Mouse (Mus musculus) inflammation-experienced regulatory T-cells, adult 6 months (primary cell): ENCODE measurements around the gene Rps6ka4. TPM values are rescaled to one million over a fixed set of nuclear protein-coding genes. Genes with fewer than 3 reads are reported as not detected.

Experiments used
- ATAC-seq: one replicate; pipeline ENCODE4 v1.8.0; 2017
- polyA plus RNA-seq, 3 experiments: library from polyadenylated mRNA; unstranded; fragments of 100-300 nt; shearing (Covaris generic); gene quantifications; one replicate each; pipeline ENCODE4 v1.2.1; 2017

The Rps6ka4 gene
- polyA plus RNA-seq: 10 to 100 TPM in 1 of 3 experiments, 1 to 10 TPM in 2; 7.4 to 13.5 (median 8.6) TPM

GRCm38 (mm10) chr19:6840475-6841291, at the start of gene Rps6ka4:
Rps6ka4 (minus strand) TSS chr19:6840636.
- ATAC-seq: peak; percentile 74

GRCm38 (mm10) chr19:6877965-6878364, 37.5 kb upstream of the Rps6ka4 start:
- ATAC-seq: no peak

- ATAC-seq: no peak
These were observed 36.4 kb upstream of the Rps6ka4 start for GRCm38 (mm10) chr19:6876799-6877198.

GRCm38 (mm10) chr19:6875834-6876233, 35.4 kb upstream of the Rps6ka4 start:
- ATAC-seq: no peak

- ATAC-seq: no peak
These were observed 33.8 kb upstream of the Rps6ka4 start for GRCm38 (mm10) chr19:6874257-6874656.

- no peak for ATAC-seq
These were observed 32.3 kb upstream of the Rps6ka4 start for GRCm38 (mm10) chr19:6872701-6873100.

GRCm38 (mm10) chr19:6871574-6872271, 31.3 kb upstream of the Rps6ka4 start:
- ATAC-seq: peak; percentile 42

GRCm38 (mm10) chr19:6869355-6869754, 28.9 kb upstream of the Rps6ka4 start:
- ATAC-seq: peak; percentile 94

- ATAC-seq: no peak
These were observed 21.0 kb upstream of the Rps6ka4 start for GRCm38 (mm10) chr19:6861451-6861850.

- ATAC-seq: no peak
These were observed 20.3 kb upstream of the Rps6ka4 start for GRCm38 (mm10) chr19:6860706-6861105.

GRCm38 (mm10) chr19:6859971-6860370, 19.5 kb upstream of the Rps6ka4 start:
- no peak for ATAC-seq

GRCm38 (mm10) chr19:6859032-6859651, 18.7 kb upstream of the Rps6ka4 start:
- ATAC-seq: no peak

- ATAC-seq: peak; percentile 97
These were observed 17.6 kb upstream of the Rps6ka4 start, which contains the start of gene Ccdc88b for GRCm38 (mm10) chr19:6858031-6858430. Ccdc88b (minus strand) TSS chr19:6858211.

GRCm38 (mm10) chr19:6857391-6858005, 17.1 kb upstream of the Rps6ka4 start:
- no peak for ATAC-seq

- no peak for ATAC-seq
These were observed 16.5 kb upstream of the Rps6ka4 start for GRCm38 (mm10) chr19:6857003-6857360.

- no peak for ATAC-seq
These were observed 16.0 kb upstream of the Rps6ka4 start for GRCm38 (mm10) chr19:6856281-6857002.

GRCm38 (mm10) chr19:6855225-6856031, 15.0 kb upstream of the Rps6ka4 start:
- no peak for ATAC-seq

- no peak for ATAC-seq
These were observed 14.2 kb upstream of the Rps6ka4 start for GRCm38 (mm10) chr19:6854658-6855057.

- no peak for ATAC-seq
These were observed 13.5 kb upstream of the Rps6ka4 start for GRCm38 (mm10) chr19:6853903-6854302.

GRCm38 (mm10) chr19:6852393-6853305, 12.2 kb upstream of the Rps6ka4 start:
- no peak for ATAC-seq
